Mouse (Mus musculus): ENCODE data around the gene Mrpl53. TPM values are rescaled to one million over a fixed set of nuclear protein-coding genes. Genes with fewer than 3 reads are reported as not detected.

The Mrpl53 gene
- polyA plus RNA-seq, 1 experiment: 83.6 TPM

- Histone ChIP-seq H3K27ac (ENCODE audit: control insufficient read depth, insufficient read depth, low read length) (no peak overlapping the region), H3K36me3 (ENCODE audit: control insufficient read depth, insufficient read depth, low read length) (no peaks in the 10 kb centered on the region), H3K27me3 (ENCODE audit: control insufficient read depth, insufficient read depth, low read length) (peaks cover 5% of the 10 kb centered on the region), H3K4me1 (replicated peaks; ENCODE audit: control insufficient read depth, insufficient read depth, low read length) (peaks cover 23% of the 10 kb centered on the region), H3K4me3 (ENCODE audit: control insufficient read depth, insufficient read depth, low read length) (peak overlapping the region; percentile 41)
- TF ChIP-seq CTCF (IDR thresholded peaks at IDR 0.05; ENCODE audit: borderline replicate concordance, control insufficient read depth, extremely low read depth, insufficient read depth, low read length, poor library complexity): no peak
- TF ChIP-seq POLR2A (IDR thresholded peaks at IDR 0.05; ENCODE audit: control insufficient read depth, extremely low read depth, insufficient read depth, low read length, poor library complexity): no peak
- WGBS: 11% methylated on average over 26 of the region's 26 CpGs
- peak; percentile 50 for DNase-seq
Observed at GRCm38 (mm10) chr6:83136881-83137575, 28.2 kb downstream of the Mrpl53 start.

- no peak for TF ChIP-seq POLR2A (IDR thresholded peaks at IDR 0.05; ENCODE audit: control insufficient read depth, extremely low read depth, insufficient read depth, low read length, poor library complexity)
- TF ChIP-seq CTCF (IDR thresholded peaks at IDR 0.05; ENCODE audit: borderline replicate concordance, control insufficient read depth, extremely low read depth, insufficient read depth, low read length, poor library complexity): no peak
- Histone ChIP-seq H3K36me3 (ENCODE audit: control insufficient read depth, insufficient read depth, low read length) (no peaks in the 10 kb centered on the region), H3K4me1 (replicated peaks; ENCODE audit: control insufficient read depth, insufficient read depth, low read length) (peaks cover 27% of the 10 kb centered on the region), H3K4me3 (ENCODE audit: control insufficient read depth, insufficient read depth, low read length) (peak overlapping the region; percentile 41), H3K27me3 (ENCODE audit: control insufficient read depth, insufficient read depth, low read length) (peaks cover 5% of the 10 kb centered on the region), H3K27ac (ENCODE audit: control insufficient read depth, insufficient read depth, low read length) (no peak overlapping the region)
- DNase-seq: no peak
- 2% methylated on average over 12 of the region's 12 CpGs for WGBS
Observed at GRCm38 (mm10) chr6:83137576-83137950, 28.7 kb downstream of the Mrpl53 start.

GRCm38 (mm10) chr6:83138056-83138455 is 29.2 kb downstream of the Mrpl53 start:
- Histone ChIP-seq H3K4me1 (replicated peaks; ENCODE audit: control insufficient read depth, insufficient read depth, low read length) (peaks cover 27% of the 10 kb centered on the region), H3K27ac (ENCODE audit: control insufficient read depth, insufficient read depth, low read length) (no peak overlapping the region), H3K4me3 (ENCODE audit: control insufficient read depth, insufficient read depth, low read length) (peak overlapping the region; percentile 41), H3K27me3 (ENCODE audit: control insufficient read depth, insufficient read depth, low read length) (peaks cover 5% of the 10 kb centered on the region), H3K36me3 (ENCODE audit: control insufficient read depth, insufficient read depth, low read length) (no peaks in the 10 kb centered on the region)
- DNase-seq: no peak
- TF ChIP-seq CTCF (IDR thresholded peaks at IDR 0.05; ENCODE audit: borderline replicate concordance, control insufficient read depth, extremely low read depth, insufficient read depth, low read length, poor library complexity) (no peak), POLR2A (IDR thresholded peaks at IDR 0.05; ENCODE audit: control insufficient read depth, extremely low read depth, insufficient read depth, low read length, poor library complexity) (no peak)
- 4% methylated on average over 11 of the region's 11 CpGs for WGBS

- H3K4me1 ChIP-seq (replicated peaks; ENCODE audit: control insufficient read depth, insufficient read depth, low read length): peaks cover 27% of the 10 kb centered on the region
- TF ChIP-seq CTCF (IDR thresholded peaks at IDR 0.05; ENCODE audit: borderline replicate concordance, control insufficient read depth, extremely low read depth, insufficient read depth, low read length, poor library complexity) (no peak), POLR2A (IDR thresholded peaks at IDR 0.05; ENCODE audit: control insufficient read depth, extremely low read depth, insufficient read depth, low read length, poor library complexity) (no peak)
- H3K4me3 ChIP-seq (ENCODE audit: control insufficient read depth, insufficient read depth, low read length): no peak overlapping the region
- H3K27me3 ChIP-seq (ENCODE audit: control insufficient read depth, insufficient read depth, low read length): peaks cover 5% of the 10 kb centered on the region
- no peak for DNase-seq
- no peaks in the 10 kb centered on the region for H3K36me3 ChIP-seq (ENCODE audit: control insufficient read depth, insufficient read depth, low read length)
- 93% methylated on average over 8 of the region's 8 CpGs for WGBS
- H3K27ac ChIP-seq (ENCODE audit: control insufficient read depth, insufficient read depth, low read length): no peak overlapping the region
Observed at GRCm38 (mm10) chr6:83140044-83140443, 31.2 kb downstream of the Mrpl53 start.

GRCm38 (mm10) chr6:83141636-83142035 is 32.8 kb downstream of the Mrpl53 start:
- Histone ChIP-seq H3K36me3 (ENCODE audit: control insufficient read depth, insufficient read depth, low read length) (no peaks in the 10 kb centered on the region), H3K4me1 (replicated peaks; ENCODE audit: control insufficient read depth, insufficient read depth, low read length) (peaks cover 21% of the 10 kb centered on the region), H3K4me3 (ENCODE audit: control insufficient read depth, insufficient read depth, low read length) (no peak overlapping the region), H3K27ac (ENCODE audit: control insufficient read depth, insufficient read depth, low read length) (no peak overlapping the region), H3K27me3 (ENCODE audit: control insufficient read depth, insufficient read depth, low read length) (no peaks in the 10 kb centered on the region; the same call in 1 of the 2 replicates)
- no peak for TF ChIP-seq POLR2A (IDR thresholded peaks at IDR 0.05; ENCODE audit: control insufficient read depth, extremely low read depth, insufficient read depth, low read length, poor library complexity)
- no peak for DNase-seq
- 82% methylated on average over 4 of the region's 4 CpGs for WGBS

- DNase-seq: no peak
- no peak for TF ChIP-seq CTCF (IDR thresholded peaks at IDR 0.05; ENCODE audit: borderline replicate concordance, control insufficient read depth, extremely low read depth, insufficient read depth, low read length, poor library complexity)
- TF ChIP-seq POLR2A (IDR thresholded peaks at IDR 0.05; ENCODE audit: control insufficient read depth, extremely low read depth, insufficient read depth, low read length, poor library complexity): no peak
- no peak overlapping the region for H3K4me3 ChIP-seq (ENCODE audit: control insufficient read depth, insufficient read depth, low read length)
- WGBS: 36% methylated on average over 41 of the region's 41 CpGs
- peaks cover 15% of the 10 kb centered on the region for H3K4me1 ChIP-seq (replicated peaks; ENCODE audit: control insufficient read depth, insufficient read depth, low read length)
- no peaks in the 10 kb centered on the region; the same call in 1 of the 2 replicates for H3K27me3 ChIP-seq (ENCODE audit: control insufficient read depth, insufficient read depth, low read length)
- H3K36me3 ChIP-seq (ENCODE audit: control insufficient read depth, insufficient read depth, low read length): no peaks in the 10 kb centered on the region
- no peak overlapping the region for H3K27ac ChIP-seq (ENCODE audit: control insufficient read depth, insufficient read depth, low read length)
Observed at GRCm38 (mm10) chr6:83142211-83142731, 33.4 kb downstream of the Mrpl53 start.

Measured in thymus, adult 2 months (tissue).